ENCODE assay signal across 10 mouse cellular contexts in the genomic region with DNA sequence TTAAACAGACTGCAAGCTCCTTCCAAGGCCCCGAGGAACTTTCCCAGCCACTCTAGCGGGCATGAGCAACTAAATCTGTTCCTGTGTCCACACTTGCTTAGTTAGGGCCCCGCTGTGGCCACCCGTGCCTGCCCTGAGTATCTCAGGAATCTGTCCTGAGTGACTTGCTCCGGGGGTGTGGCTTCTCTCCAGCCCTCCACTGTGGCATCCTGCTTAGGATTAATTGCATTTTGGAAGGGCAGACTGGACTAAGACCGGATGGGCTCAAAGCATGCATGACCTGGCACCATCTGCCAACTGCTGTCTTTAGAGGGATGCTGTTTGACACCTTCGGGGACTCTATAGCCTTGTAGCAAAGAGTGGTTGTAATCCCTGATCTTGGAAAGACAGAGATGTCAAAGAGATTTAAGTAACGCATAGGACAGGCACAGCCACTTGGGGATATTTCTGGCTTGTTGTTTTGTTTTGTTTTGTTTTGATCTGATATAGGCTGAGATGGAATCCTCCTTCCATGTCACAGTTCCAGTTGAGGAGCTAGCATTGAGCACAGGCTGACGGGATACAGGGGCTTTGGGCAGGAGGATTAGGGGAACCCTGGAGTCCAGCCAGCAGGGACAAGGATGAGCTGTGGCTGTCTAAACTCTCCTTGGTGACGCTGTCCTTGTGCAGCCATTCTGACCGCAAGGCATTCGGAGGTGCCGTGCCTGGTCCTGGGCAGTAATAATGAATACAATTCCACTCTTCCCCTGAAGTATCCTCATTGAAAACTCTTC. TPM values are rescaled to one million over a fixed set of nuclear protein-coding genes. Genes with fewer than 3 reads are reported as not detected.
DNase-seq lines count a peak whose midpoint lies in the region; ATAC-seq and TF ChIP-seq lines count a peak whose summit lies in the region.
"Had no signal": no experiment of that assay in that cellular context is flagged by ENCODE, and none has a peak within 500 bp of the region (broad histone marks: within the 10 kb centered on the region; RNA-seq: fewer than 3 reads in every experiment).

No protein-coding gene starts in this region.

- WGBS in forebrain, embryonic 10.5 days, result 68% methylated on average over 13 of the region's 13 CpGs
- 69% methylated on average over 13 of the region's 13 CpGs for WGBS in forebrain, embryonic 14.5 days
- 44% methylated on average over 13 of the region's 13 CpGs for WGBS in lung, embryonic 14.5 days
- 62% methylated on average over 13 of the region's 13 CpGs for WGBS in lung, adult 2 months
- 46% methylated on average over 13 of the region's 13 CpGs for WGBS in hindbrain, postnatal 0 days
- 57% methylated on average over 13 of the region's 13 CpGs for WGBS in limb, embryonic 13.5 days

- no peak overlapping the region; the same call in 1 of the 2 replicates for H3K4me3 ChIP-seq in forebrain, embryonic 10.5 days
- no peak overlapping the region for H3K4me3 ChIP-seq in forebrain, embryonic 14.5 days (ENCODE audit: low read depth, low read length)
- no peak overlapping the region for H3K4me3 ChIP-seq in lung, embryonic 14.5 days (ENCODE audit: low read depth, low read length)
- H3K4me3 ChIP-seq in lung, adult 2 months (replicated peaks; ENCODE audit: extremely low read depth, low read depth, low read length), result no peak overlapping the region
- no peak overlapping the region for H3K4me3 ChIP-seq in hindbrain, postnatal 0 days (ENCODE audit: low read length)
- no peak overlapping the region for H3K4me3 ChIP-seq in limb, embryonic 13.5 days

- ATAC-seq in forebrain, embryonic 14.5 days, result no peak
- ATAC-seq in lung, embryonic 14.5 days (ENCODE audit: insufficient read depth), result no peak
- ATAC-seq in hindbrain, postnatal 0 days, result peak; percentile 76
- ATAC-seq in limb, embryonic 13.5 days (ENCODE audit: low FRiP score, low read depth), result no peak
- ATAC-seq: liver, postnatal 0 days had no signal

- no peak for DNase-seq in forebrain, embryonic 10.5 days (ENCODE audit: extremely low spot score, low spot score)
- DNase-seq in forebrain, embryonic 14.5 days (ENCODE audit: low spot score), result no peak
- peak; percentile 37 for DNase-seq in lung, embryonic 14.5 days
- DNase-seq in lung, adult 2 months, result no peak
- peak; percentile 78 for DNase-seq in hindbrain, postnatal 0 days (ENCODE audit: low spot score)
- DNase-seq in layer of hippocampus, adult 9-11 months, result no peak
- no peak for DNase-seq in spleen, adult 12 weeks (ENCODE audit: low spot score)
- DNase-seq: liver, postnatal 0 days; right cerebral cortex, postnatal 4 days had no signal

- H3K36me3 ChIP-seq in forebrain, embryonic 10.5 days (replicated peaks), result peaks cover 62% of the 10 kb centered on the region
- H3K36me3 ChIP-seq in forebrain, embryonic 14.5 days (ENCODE audit: control insufficient read depth, insufficient read depth, low read length), result no peaks in the 10 kb centered on the region
- no peaks in the 10 kb centered on the region for H3K36me3 ChIP-seq in lung, embryonic 14.5 days (ENCODE audit: insufficient read depth)
- no peaks in the 10 kb centered on the region for H3K36me3 ChIP-seq in hindbrain, postnatal 0 days (ENCODE audit: insufficient read depth, low read length)
- H3K36me3 ChIP-seq in limb, embryonic 13.5 days, result peaks cover 3% of the 10 kb centered on the region

- H3K27me3 ChIP-seq in forebrain, embryonic 10.5 days (ENCODE audit: poor library complexity, severe bottlenecking), result 0 out of 2 replicates have a peak, but pooled peaks cover 7% of the 10 kb centered on the region
- H3K27me3 ChIP-seq in forebrain, embryonic 14.5 days (replicated peaks; ENCODE audit: control insufficient read depth, insufficient read depth, low read length), result no peaks in the 10 kb centered on the region
- no peaks in the 10 kb centered on the region for H3K27me3 ChIP-seq in lung, embryonic 14.5 days (ENCODE audit: insufficient read depth, low read length)
- no peaks in the 10 kb centered on the region for H3K27me3 ChIP-seq in hindbrain, postnatal 0 days (ENCODE audit: insufficient read depth, low read length)
- H3K27me3 ChIP-seq in limb, embryonic 13.5 days, result no peaks in the 10 kb centered on the region

- peaks cover 53% of the 10 kb centered on the region for H3K4me1 ChIP-seq in forebrain, embryonic 10.5 days
- H3K4me1 ChIP-seq in forebrain, embryonic 14.5 days (ENCODE audit: control insufficient read depth, insufficient read depth, low read length), result no peaks in the 10 kb centered on the region; the same call in 1 of the 2 replicates
- H3K4me1 ChIP-seq in lung, embryonic 14.5 days (ENCODE audit: insufficient read depth), result peaks cover 16% of the 10 kb centered on the region
- H3K4me1 ChIP-seq in lung, adult 2 months (ENCODE audit: control insufficient read depth, insufficient read depth, low read length), result no peaks in the 10 kb centered on the region
- H3K4me1 ChIP-seq in hindbrain, postnatal 0 days (ENCODE audit: insufficient read depth, low read length), result peaks cover 18% of the 10 kb centered on the region
- peaks cover 44% of the 10 kb centered on the region for H3K4me1 ChIP-seq in limb, embryonic 13.5 days

- H3K27ac ChIP-seq in forebrain, embryonic 10.5 days, result peak overlapping the region; percentile 77
- H3K27ac ChIP-seq in forebrain, embryonic 14.5 days (ENCODE audit: low read depth, low read length), result no peak overlapping the region
- H3K27ac ChIP-seq in lung, embryonic 14.5 days (ENCODE audit: low read depth), result peak overlapping the region; percentile 16; the same call in 1 of the 2 replicates
- 0 out of 2 replicates have a peak overlapping the region, but pooled peaks have one; percentile 26 for H3K27ac ChIP-seq in hindbrain, postnatal 0 days
- H3K27ac ChIP-seq in limb, embryonic 13.5 days, result peak overlapping the region; percentile 95

- H3K9me3 ChIP-seq in forebrain, embryonic 10.5 days, result peaks cover 8% of the 10 kb centered on the region
- no peaks in the 10 kb centered on the region for H3K9me3 ChIP-seq in forebrain, embryonic 14.5 days (replicated peaks; ENCODE audit: control insufficient read depth, low read length)
- H3K9me3 ChIP-seq in lung, embryonic 14.5 days (ENCODE audit: low read depth, low read length), result no peaks in the 10 kb centered on the region
- no peaks in the 10 kb centered on the region for H3K9me3 ChIP-seq in hindbrain, postnatal 0 days (ENCODE audit: low read length)
- no peaks in the 10 kb centered on the region for H3K9me3 ChIP-seq in limb, embryonic 13.5 days

- H3K4me2 ChIP-seq in forebrain, embryonic 14.5 days (ENCODE audit: low read length), result no peak overlapping the region
- no peak overlapping the region for H3K4me2 ChIP-seq in lung, embryonic 14.5 days
- H3K4me2 ChIP-seq in hindbrain, postnatal 0 days (ENCODE audit: low read depth, low read length), result no peak overlapping the region
- peak overlapping the region; percentile 48 for H3K4me2 ChIP-seq in limb, embryonic 13.5 days (replicated peaks)

- H3K9ac ChIP-seq in forebrain, embryonic 14.5 days (ENCODE audit: low read length), result no peak overlapping the region
- H3K9ac ChIP-seq in lung, embryonic 14.5 days, result no peak overlapping the region
- no peak overlapping the region for H3K9ac ChIP-seq in hindbrain, postnatal 0 days (replicated peaks; ENCODE audit: low read length)
- H3K9ac ChIP-seq in limb, embryonic 13.5 days, result peak overlapping the region; percentile 46; the same call in 1 of the 2 replicates
- H3K9ac ChIP-seq: liver, postnatal 0 days had no signal

- no peak for TF ChIP-seq POLR2A in lung, adult 2 months (IDR thresholded peaks at IDR 0.05; ENCODE audit: borderline replicate concordance, extremely low read depth, low read depth, low read length)

- no peak for TF ChIP-seq CTCF in lung, embryonic 14.5 days (IDR thresholded peaks at IDR 0.05; ENCODE audit: low read depth)
- no peak for TF ChIP-seq CTCF in lung, adult 2 months (IDR thresholded peaks at IDR 0.05; ENCODE audit: insufficient read depth, low read length)
- no peak for TF ChIP-seq CTCF in hindbrain, postnatal 0 days (IDR thresholded peaks at IDR 0.05; ENCODE audit: low read depth)

RNA-seq across cellular contexts. Expression of gene Spsb4, which starts 55.0 kb away (rescaled TPM):
- polyA plus RNA-seq in forebrain, embryonic 10.5 days (2016; fragmentation: Nextera tagmentation; extraction: Ambion mirVana), result 102 and 109 TPM in 2 replicates
- 18.3 and 20.8 TPM in 2 replicates for polyA plus RNA-seq in forebrain, embryonic 14.5 days (2014; fragmentation: Nextera tagmentation; extraction: Ambion mirVana)
- polyA plus RNA-seq in lung, embryonic 14.5 days (2014; fragmentation: Nextera tagmentation; extraction: Ambion mirVana), result 13.7 and 16.6 TPM in 2 replicates
- polyA plus RNA-seq in lung, adult 2 months (2012; rRNA removed), result 0.62 and 1.2 TPM in 2 replicates
- 67.1 and 82.8 TPM in 2 replicates for total RNA-seq in hindbrain, postnatal 0 days (2014; rRNA removed)
- polyA plus RNA-seq in hindbrain, postnatal 0 days (2015; fragmentation: Nextera tagmentation; extraction: Ambion mirVana), result 36.2 and 37.2 TPM in 2 replicates
- polyA plus RNA-seq in limb, embryonic 13.5 days (2015; fragmentation: Nextera tagmentation; extraction: Ambion mirVana), result 48.6 and 55.5 TPM in 2 replicates

Comparison
In these comparisons a context has a peak if more than half of its experiments do, and no peak if none do; other contexts are left out.
1. DNase-seq: peak in lung, embryonic 14.5 days (single experiment) and hindbrain, postnatal 0 days (single experiment); none in forebrain, embryonic 10.5 days (single experiment), forebrain, embryonic 14.5 days (single experiment), lung, adult 2 months (single experiment), layer of hippocampus, adult 9-11 months (single experiment) and spleen, adult 12 weeks (single experiment).